ENCODE assay signal across 17 mouse cellular contexts in genomic region chr11:64220888-64221287, GRCm38 (mm10).
DNase-seq lines count a peak whose midpoint lies in the region; ATAC-seq and TF ChIP-seq lines count a peak whose summit lies in the region.
"Had no signal": no experiment of that assay in that cellular context is flagged by ENCODE, and none has a peak within 500 bp of the region (broad histone marks: within the 10 kb centered on the region; RNA-seq: fewer than 3 reads in every experiment).

No protein-coding gene starts in this region.

- 95% methylated on average over 4 of the region's 4 CpGs for WGBS in liver, adult 2 months
- WGBS in liver, embryonic 12.5 days (ENCODE audit: insufficient replicate concordance), result 70% methylated on average over 4 of the region's 4 CpGs
- WGBS in embryonic facial prominence, embryonic 10.5 days, result 92% methylated on average over 4 of the region's 4 CpGs

- H3K4me1 ChIP-seq in liver, adult 2 months (ENCODE audit: control insufficient read depth, insufficient read depth, low read length), result no peaks in the 10 kb centered on the region
- H3K4me1 ChIP-seq in liver, embryonic 12.5 days, result no peaks in the 10 kb centered on the region
- no peaks in the 10 kb centered on the region for H3K4me1 ChIP-seq in ES-Bruce4 (ENCODE audit: control insufficient read depth, insufficient read depth, low read length)
- H3K4me1 ChIP-seq in embryonic facial prominence, embryonic 10.5 days, result no peaks in the 10 kb centered on the region
- H3K4me1 ChIP-seq: heart, embryonic 15.5 days; kidney, embryonic 15.5 days; limb, embryonic 10.5 days; lung, embryonic 15.5 days; megakaryocyte, embryonic 14.5 days had no signal

- no peaks in the 10 kb centered on the region for H3K9me3 ChIP-seq in liver, embryonic 12.5 days (replicated peaks)
- H3K9me3 ChIP-seq in ES-Bruce4 (replicated peaks; ENCODE audit: control insufficient read depth, insufficient read depth, low read length, poor library complexity, severe bottlenecking), result no peaks in the 10 kb centered on the region
- 0 out of 2 replicates have a peak, but pooled peaks cover 3% of the 10 kb centered on the region for H3K9me3 ChIP-seq in embryonic facial prominence, embryonic 10.5 days
- H3K9me3 ChIP-seq: heart, embryonic 15.5 days; kidney, embryonic 15.5 days; limb, embryonic 10.5 days; lung, embryonic 15.5 days had no signal

- TF ChIP-seq CTCF in liver, adult 2 months (IDR thresholded peaks at IDR 0.05; ENCODE audit: low read depth, low read length), result peak; percentile 33; the same call in 1 of the 2 replicates
- TF ChIP-seq CTCF in ES-Bruce4 (IDR thresholded peaks at IDR 0.05; ENCODE audit: low read depth, low read length), result peak; percentile 37

- no peak overlapping the region for H3K9ac ChIP-seq in liver, adult 2 months (ENCODE audit: low read depth, low read length)
- H3K9ac ChIP-seq in liver, embryonic 12.5 days, result no peak overlapping the region
- H3K9ac ChIP-seq in ES-Bruce4 (ENCODE audit: low read depth, poor library complexity, severe bottlenecking), result no peak overlapping the region
- H3K9ac ChIP-seq: heart, embryonic 15.5 days; hindbrain, embryonic 14.5 days; kidney, embryonic 15.5 days; lung, embryonic 15.5 days had no signal

- no peaks in the 10 kb centered on the region for H3K27me3 ChIP-seq in liver, adult 2 months (ENCODE audit: control insufficient read depth, insufficient read depth, low read length)
- H3K27me3 ChIP-seq in liver, embryonic 12.5 days (replicated peaks), result no peaks in the 10 kb centered on the region
- H3K27me3 ChIP-seq in ES-Bruce4 (ENCODE audit: control insufficient read depth, insufficient read depth, low read length, poor library complexity, severe bottlenecking), result no peaks in the 10 kb centered on the region; the same call in 1 of the 2 replicates
- no peaks in the 10 kb centered on the region for H3K27me3 ChIP-seq in embryonic facial prominence, embryonic 10.5 days (replicated peaks; ENCODE audit: low read depth, poor library complexity, severe bottlenecking)
- H3K27me3 ChIP-seq: heart, embryonic 15.5 days; kidney, embryonic 15.5 days; lung, embryonic 15.5 days; megakaryocyte, embryonic 14.5 days had no signal

- no peak for ATAC-seq in liver, embryonic 12.5 days

- TF ChIP-seq POLR2A in liver, adult 2 months (IDR thresholded peaks at IDR 0.05; ENCODE audit: extremely low read depth, insufficient read depth, low read length), result no peak
- TF ChIP-seq POLR2A in ES-Bruce4 (IDR thresholded peaks at IDR 0.05; ENCODE audit: insufficient read depth, low read length), result no peak

- H3K27ac ChIP-seq in liver, adult 2 months (replicated peaks; ENCODE audit: insufficient read depth, low read depth, low read length), result no peak overlapping the region
- no peak overlapping the region for H3K27ac ChIP-seq in liver, embryonic 12.5 days
- no peak overlapping the region for H3K27ac ChIP-seq in ES-Bruce4 (ENCODE audit: insufficient read depth, low read length)
- no peak overlapping the region for H3K27ac ChIP-seq in embryonic facial prominence, embryonic 10.5 days (replicated peaks)
- H3K27ac ChIP-seq: heart, embryonic 15.5 days; hindbrain, embryonic 14.5 days; kidney, embryonic 15.5 days; limb, embryonic 10.5 days; lung, embryonic 15.5 days had no signal

- H3K4me3 ChIP-seq in liver, adult 2 months (ENCODE audit: insufficient read depth, low read depth, low read length), result no peak overlapping the region
- H3K4me3 ChIP-seq in liver, embryonic 12.5 days, result no peak overlapping the region
- H3K4me3 ChIP-seq in ES-Bruce4 (ENCODE audit: low read depth, low read length), result no peak overlapping the region
- no peak overlapping the region for H3K4me3 ChIP-seq in embryonic facial prominence, embryonic 10.5 days
- H3K4me3 ChIP-seq: heart, embryonic 15.5 days; kidney, embryonic 15.5 days; limb, embryonic 10.5 days; lung, embryonic 15.5 days; megakaryocyte, embryonic 14.5 days had no signal

- H3K4me2 ChIP-seq in liver, embryonic 12.5 days, result no peak overlapping the region
- H3K4me2 ChIP-seq: heart, embryonic 15.5 days; hindbrain, embryonic 14.5 days; kidney, embryonic 15.5 days; lung, embryonic 15.5 days had no signal

- no peaks in the 10 kb centered on the region for H3K79me2 ChIP-seq in liver, adult 2 months (ENCODE audit: control insufficient read depth, insufficient read depth, low read length)

- TF ChIP-seq EP300 in ES-Bruce4 (IDR thresholded peaks at IDR 0.05; ENCODE audit: insufficient read depth, low read depth, low read length), result no peak

- H3K36me3 ChIP-seq in liver, adult 2 months (ENCODE audit: control insufficient read depth, insufficient read depth, low read length), result no peaks in the 10 kb centered on the region
- H3K36me3 ChIP-seq in liver, embryonic 12.5 days, result no peaks in the 10 kb centered on the region
- no peaks in the 10 kb centered on the region for H3K36me3 ChIP-seq in ES-Bruce4 (ENCODE audit: control insufficient read depth, insufficient read depth, low read length, poor library complexity, severe bottlenecking)
- H3K36me3 ChIP-seq in embryonic facial prominence, embryonic 10.5 days (replicated peaks), result no peaks in the 10 kb centered on the region
- H3K36me3 ChIP-seq: heart, embryonic 15.5 days; kidney, embryonic 15.5 days; limb, embryonic 10.5 days; lung, embryonic 15.5 days had no signal

- peak; percentile 2 for DNase-seq in adrenal gland, adult 2 months
- DNase-seq in adrenal gland, postnatal 10 days, result no peak
- DNase-seq in liver, adult 2 months (ENCODE audit: extremely low read depth, low read depth, low spot score), result no peak
- DNase-seq in embryonic facial prominence, embryonic 10.5 days (ENCODE audit: low spot score), result peak; percentile 5
- DNase-seq in cerebellum, postnatal 4 days (ENCODE audit: low spot score in 2 of 2), result no peak
- no peak for DNase-seq in embryo, embryonic 11 days
- DNase-seq: cerebellum, postnatal 10 days; layer of hippocampus, adult 9-11 months; thymus, adult 2 months had no signal

Comparison
In these comparisons a context has a peak if more than half of its experiments do, and no peak if none do; other contexts are left out.
1. DNase-seq: peak in adrenal gland, adult 2 months (single experiment) and embryonic facial prominence, embryonic 10.5 days (single experiment); none in adrenal gland, postnatal 10 days (single experiment), liver, adult 2 months (single experiment), cerebellum, postnatal 4 days (0 of 2) and embryo, embryonic 11 days (single experiment).